Comparison of ENCODE assay signal across 8 mouse cellular contexts in genomic region chr11:62456021-62456482, GRCm38 (mm10). TPM values are rescaled to one million over a fixed set of nuclear protein-coding genes. Genes with fewer than 3 reads are reported as not detected.
A peak's percentile ranks its signal among the peaks of the same experiment; 100 is the strongest.
DNase-seq lines count a peak whose midpoint lies in the region; ATAC-seq and TF ChIP-seq lines count a peak whose summit lies in the region.

No protein-coding gene starts in this region.

- no peak overlapping the region for H3K27ac ChIP-seq in lung, embryonic 15.5 days
- no peak overlapping the region for H3K27ac ChIP-seq in embryonic facial prominence, embryonic 13.5 days
- H3K27ac ChIP-seq in intestine, postnatal 0 days (ENCODE audit: low read depth, low read length), result 0 out of 2 replicates have a peak overlapping the region, but pooled peaks have one; percentile 99
- H3K27ac ChIP-seq in neural tube, embryonic 15.5 days (replicated peaks), result peak overlapping the region; percentile 98

- H3K4me3 ChIP-seq in lung, embryonic 15.5 days, result peak overlapping the region; percentile 90
- peak overlapping the region; percentile 94 for H3K4me3 ChIP-seq in embryonic facial prominence, embryonic 13.5 days
- peak overlapping the region; percentile 98 for H3K4me3 ChIP-seq in intestine, postnatal 0 days (ENCODE audit: low read depth, low read length)
- peak overlapping the region; percentile 94 for H3K4me3 ChIP-seq in neural tube, embryonic 15.5 days (replicated peaks)

- no peaks in the 10 kb centered on the region for H3K27me3 ChIP-seq in lung, embryonic 15.5 days
- H3K27me3 ChIP-seq in embryonic facial prominence, embryonic 13.5 days, result no peaks in the 10 kb centered on the region
- no peaks in the 10 kb centered on the region for H3K27me3 ChIP-seq in intestine, postnatal 0 days (replicated peaks; ENCODE audit: control insufficient read depth, insufficient read depth, low read length)
- no peaks in the 10 kb centered on the region for H3K27me3 ChIP-seq in neural tube, embryonic 15.5 days (replicated peaks)

- DNase-seq in lung, postnatal 4 days, result no peak
- no peak for DNase-seq in cerebellum, postnatal 4 days (ENCODE audit: low spot score in 2 of 2)
- DNase-seq in urinary bladder, postnatal 25 days (ENCODE audit: low spot score), result no peak
- DNase-seq in c-Kit-positive CD71-positive TER-119-positive erythroid progenitor cells, embryonic 14.5 days (ENCODE audit: low spot score), result no peak

- ATAC-seq in lung, embryonic 15.5 days (ENCODE audit: borderline replicate concordance, extremely low read depth, low FRiP score, low TSS enrichment), result no peak
- no peak for ATAC-seq in embryonic facial prominence, embryonic 13.5 days (ENCODE audit: insufficient number of reproducible peaks, insufficient read depth, low FRiP score, low TSS enrichment, low read depth)
- no peak for ATAC-seq in intestine, postnatal 0 days
- ATAC-seq in neural tube, embryonic 15.5 days (ENCODE audit: low FRiP score), result no peak

- H3K9ac ChIP-seq in lung, embryonic 15.5 days, result peak overlapping the region; percentile 99
- H3K9ac ChIP-seq in embryonic facial prominence, embryonic 13.5 days, result peak overlapping the region; percentile 99
- 0 out of 2 replicates have a peak overlapping the region, but pooled peaks have one; percentile 99 for H3K9ac ChIP-seq in intestine, postnatal 0 days (ENCODE audit: low read depth, low read length)
- peak overlapping the region; percentile 98 for H3K9ac ChIP-seq in neural tube, embryonic 15.5 days (replicated peaks)

- TF ChIP-seq CTCF in intestine, postnatal 0 days (IDR thresholded peaks at IDR 0.05; ENCODE audit: low read depth), result no peak

- H3K36me3 ChIP-seq in lung, embryonic 15.5 days, result no peaks in the 10 kb centered on the region; the same call in 1 of the 2 replicates
- H3K36me3 ChIP-seq in embryonic facial prominence, embryonic 13.5 days, result peaks cover under 1% of the 10 kb centered on the region; the same call in 1 of the 2 replicates
- H3K36me3 ChIP-seq in intestine, postnatal 0 days (ENCODE audit: control insufficient read depth, insufficient read depth), result no peaks in the 10 kb centered on the region
- H3K36me3 ChIP-seq in neural tube, embryonic 15.5 days, result no peaks in the 10 kb centered on the region

- 2% methylated on average over 3 of the region's 3 CpGs for WGBS in lung, embryonic 15.5 days
- 6% methylated on average over 3 of the region's 3 CpGs for WGBS in embryonic facial prominence, embryonic 13.5 days
- 6% methylated on average over 3 of the region's 3 CpGs for WGBS in intestine, postnatal 0 days
- 4% methylated on average over 3 of the region's 3 CpGs for WGBS in neural tube, embryonic 15.5 days

- H3K4me1 ChIP-seq in lung, embryonic 15.5 days, result peaks cover 10% of the 10 kb centered on the region
- peaks cover 16% of the 10 kb centered on the region for H3K4me1 ChIP-seq in embryonic facial prominence, embryonic 13.5 days
- no peaks in the 10 kb centered on the region for H3K4me1 ChIP-seq in intestine, postnatal 0 days (replicated peaks; ENCODE audit: control insufficient read depth, insufficient read depth, low read length)
- H3K4me1 ChIP-seq in neural tube, embryonic 15.5 days, result peaks cover 27% of the 10 kb centered on the region

- H3K4me2 ChIP-seq in lung, embryonic 15.5 days, result peak overlapping the region; percentile 78
- peak overlapping the region; percentile 81 for H3K4me2 ChIP-seq in embryonic facial prominence, embryonic 13.5 days
- peak overlapping the region; percentile 96 for H3K4me2 ChIP-seq in intestine, postnatal 0 days (replicated peaks; ENCODE audit: low read depth)
- H3K4me2 ChIP-seq in neural tube, embryonic 15.5 days, result peak overlapping the region; percentile 95

- no peaks in the 10 kb centered on the region for H3K9me3 ChIP-seq in lung, embryonic 15.5 days
- no peaks in the 10 kb centered on the region for H3K9me3 ChIP-seq in embryonic facial prominence, embryonic 13.5 days
- no peaks in the 10 kb centered on the region for H3K9me3 ChIP-seq in intestine, postnatal 0 days (ENCODE audit: control insufficient read depth)
- H3K9me3 ChIP-seq in neural tube, embryonic 15.5 days (replicated peaks), result no peaks in the 10 kb centered on the region

RNA-seq across cellular contexts. Expression of gene Pigl, which starts 2.2 kb away (rescaled TPM):
- 7.7 and 9.0 TPM in 2 replicates for polyA plus RNA-seq in lung, embryonic 15.5 days (2015; fragmentation: Nextera tagmentation; extraction: Ambion mirVana)
- polyA plus RNA-seq in embryonic facial prominence, embryonic 13.5 days (2015; fragmentation: Nextera tagmentation; extraction: Ambion mirVana), result 8.4 and 9.6 TPM in 2 replicates
- polyA plus RNA-seq in intestine, postnatal 0 days (2015; fragmentation: Nextera tagmentation; extraction: Ambion mirVana), result 8.3 and 8.9 TPM in 2 replicates
- polyA plus RNA-seq in neural tube, embryonic 15.5 days (2015; fragmentation: Nextera tagmentation; extraction: Ambion mirVana), result 9.8 and 11.4 TPM in 2 replicates

RNA-seq across cellular contexts. Expression of gene Ncor1, which starts 2.3 kb away (rescaled TPM):
- 145 and 156 TPM in 2 replicates for polyA plus RNA-seq in lung, embryonic 15.5 days (2015; fragmentation: Nextera tagmentation; extraction: Ambion mirVana)
- polyA plus RNA-seq in embryonic facial prominence, embryonic 13.5 days (2015; fragmentation: Nextera tagmentation; extraction: Ambion mirVana), result 161 and 181 TPM in 2 replicates
- 114 and 140 TPM in 2 replicates for polyA plus RNA-seq in intestine, postnatal 0 days (2015; fragmentation: Nextera tagmentation; extraction: Ambion mirVana)
- 170 and 174 TPM in 2 replicates for polyA plus RNA-seq in neural tube, embryonic 15.5 days (2015; fragmentation: Nextera tagmentation; extraction: Ambion mirVana)

Comparison
In these comparisons a context has a peak if more than half of its experiments do, and no peak if none do; other contexts are left out.
1. H3K27ac ChIP-seq: peak in intestine, postnatal 0 days (single experiment) and neural tube, embryonic 15.5 days (single experiment); none in lung, embryonic 15.5 days (single experiment) and embryonic facial prominence, embryonic 13.5 days (single experiment).
2. Peak in every context shown above with its lines, with median percentiles within 50 percentile points of each other: H3K4me2 ChIP-seq, H3K4me3 ChIP-seq and H3K9ac ChIP-seq.